Mouse (Mus musculus) adrenal gland, postnatal 25 days (tissue): ENCODE data around the gene Myh7. TPM values are rescaled to one million over a fixed set of nuclear protein-coding genes. Genes with fewer than 3 reads are reported as not detected.
"Not testable (repeated sequence)": the region's sequence is repeated elsewhere in the genome, so short reads cannot be mapped to it uniquely, and the experiment has no call there.

Source experiments
- DNase-seq: peaks from one replicate; pipeline ENCODE4 v3.0.0; 2021; ENCODE audit warnings: mixed read lengths
- total RNA-seq: library from RNA; stranded (reverse); gene quantifications from 2 replicates; pipeline ENCODE4 v1.2.3, GENCODE M21; 2021

The Myh7 gene
- total RNA-seq, 1 experiment from 2014 or later, result not detected

DNA sequence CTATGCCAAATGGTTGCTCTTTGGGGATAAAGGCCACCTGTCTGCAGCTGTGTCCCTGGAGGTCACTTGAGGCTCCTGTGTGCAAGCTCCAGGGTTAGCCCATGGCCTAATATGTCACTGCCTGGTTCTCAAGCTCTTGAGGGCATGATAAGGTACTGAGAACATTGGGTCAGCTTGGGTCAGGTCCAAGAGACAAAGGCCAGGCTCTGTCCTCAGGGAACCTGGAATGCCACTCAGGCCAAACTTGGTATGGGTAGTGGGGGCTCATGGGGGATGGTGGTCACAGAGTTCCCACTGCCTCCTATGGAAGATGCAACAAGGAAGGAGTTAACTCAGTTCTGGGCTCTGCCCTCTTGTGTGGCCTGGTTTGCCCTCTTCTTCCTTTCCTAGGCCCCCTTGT is 26.1 kb downstream of the Myh7 start:
- no peak for DNase-seq

DNA sequence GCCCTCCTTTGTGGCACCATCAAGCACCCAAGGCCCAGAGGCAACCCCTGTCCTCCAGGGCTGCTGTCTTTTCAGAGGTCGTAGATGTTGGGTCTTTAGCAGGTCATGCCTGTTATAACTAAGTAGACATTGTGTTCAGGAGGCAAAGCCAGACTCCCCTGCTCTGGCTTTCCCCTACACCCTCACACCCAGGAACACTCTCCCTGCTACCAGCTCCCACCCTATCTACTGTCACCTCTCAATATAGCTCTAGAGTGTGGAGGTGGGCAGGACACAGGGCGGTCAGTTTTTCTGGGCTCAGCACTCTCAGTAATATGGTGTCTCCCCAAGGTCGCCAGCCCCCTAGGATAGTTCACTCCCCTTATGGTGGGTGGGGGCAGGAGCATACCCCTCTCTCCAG is 26.6 kb downstream of the Myh7 start:
- no peak for DNase-seq

DNA sequence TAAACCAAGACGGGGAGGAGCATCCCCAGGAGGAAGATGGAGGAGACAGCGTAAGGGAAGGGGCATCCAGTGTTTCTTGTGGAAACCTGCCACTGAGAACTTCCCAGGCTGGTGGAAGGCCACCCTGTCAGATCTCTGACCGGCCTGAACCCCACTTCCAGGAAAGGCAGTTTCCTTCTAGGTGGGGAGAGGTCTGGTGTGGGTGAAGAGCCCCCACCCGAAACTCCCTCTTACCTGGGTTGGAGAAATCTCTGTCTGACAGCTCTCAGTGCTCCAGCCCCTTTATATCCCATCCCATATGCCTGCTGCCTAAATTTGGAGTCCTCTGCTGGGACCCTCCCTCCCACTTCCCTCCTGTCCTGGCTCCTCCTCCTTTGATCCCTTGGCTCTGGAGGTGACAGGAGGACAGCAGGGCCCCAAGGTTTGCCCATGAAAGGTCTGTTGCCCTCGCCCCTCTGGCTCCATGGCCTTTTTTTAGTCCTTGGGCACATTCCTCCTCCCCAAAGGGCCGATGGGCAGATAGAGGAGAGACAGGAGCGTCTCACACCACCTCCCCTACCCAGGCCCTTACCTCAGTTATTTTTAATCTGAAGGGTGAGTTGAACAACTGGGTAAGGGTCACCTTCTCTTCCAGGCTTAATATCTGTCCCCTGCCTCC is 28.0 kb downstream of the Myh7 start, which contains the start of gene Myh6:
TSS of gene Myh6 (minus strand) at position 608 of the 658 bp plus-strand sequence.
- DNase-seq, result no peak

DNA sequence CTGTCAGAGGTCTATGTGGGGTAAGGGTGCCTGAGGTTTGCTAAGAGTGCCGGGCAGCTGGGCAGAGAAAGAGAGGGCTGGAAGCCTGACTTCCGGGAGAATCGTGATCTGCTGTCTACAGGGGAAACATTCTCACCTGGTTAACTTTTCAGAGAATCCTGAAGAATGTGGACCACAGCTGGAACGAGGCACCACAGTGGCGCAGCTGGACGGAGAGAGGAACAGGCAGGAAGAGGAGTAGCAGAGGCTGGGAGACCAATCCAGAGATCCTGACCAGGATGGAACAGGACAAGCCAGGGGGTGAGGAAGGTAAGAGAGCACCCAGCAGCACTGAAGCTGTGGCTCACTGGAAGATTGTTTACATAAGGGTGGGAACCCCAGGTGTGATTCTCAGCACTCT is 28.8 kb downstream of the Myh7 start:
- DNase-seq, result no peak

DNA sequence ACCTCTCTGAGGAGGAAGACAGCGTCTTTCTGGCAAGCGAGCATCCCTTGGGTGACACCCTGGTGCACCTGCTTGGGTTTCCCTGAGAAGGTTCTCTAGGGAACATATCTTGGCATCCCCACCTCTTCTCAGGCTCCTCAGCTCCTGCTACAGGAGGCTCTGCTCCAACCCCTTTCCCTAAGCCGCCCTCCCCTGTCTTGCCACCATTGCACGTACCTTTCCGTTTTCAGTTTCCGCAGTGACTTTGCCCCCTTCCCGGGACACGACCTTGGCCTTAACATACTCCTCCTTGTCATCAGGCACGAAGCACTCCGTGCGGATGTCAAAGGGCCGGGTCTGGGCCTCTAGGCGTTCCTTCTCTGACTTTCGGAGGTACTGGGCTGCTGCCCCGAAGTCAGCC is 29.4 kb downstream of the Myh7 start:
- no peak for DNase-seq

DNA sequence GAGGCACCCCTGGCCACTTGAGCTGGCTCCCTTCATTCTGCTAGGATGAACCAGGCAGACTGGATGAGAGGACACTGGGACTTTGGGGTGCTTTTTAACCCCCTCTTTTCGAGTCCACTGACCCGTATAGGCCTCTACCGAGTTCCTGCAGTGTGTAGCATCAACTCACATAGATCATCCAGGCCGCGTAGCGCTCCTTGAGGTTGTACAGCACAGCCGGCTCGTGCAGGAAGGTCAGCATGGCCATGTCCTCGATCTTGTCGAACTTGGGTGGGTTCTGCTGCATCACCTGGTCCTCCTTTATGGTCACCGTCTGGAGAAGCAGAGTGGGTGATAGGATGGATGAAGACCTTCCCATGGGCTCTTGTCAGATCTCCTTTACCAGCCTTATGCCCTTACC is 30.7 kb downstream of the Myh7 start:
- no peak for DNase-seq

DNA sequence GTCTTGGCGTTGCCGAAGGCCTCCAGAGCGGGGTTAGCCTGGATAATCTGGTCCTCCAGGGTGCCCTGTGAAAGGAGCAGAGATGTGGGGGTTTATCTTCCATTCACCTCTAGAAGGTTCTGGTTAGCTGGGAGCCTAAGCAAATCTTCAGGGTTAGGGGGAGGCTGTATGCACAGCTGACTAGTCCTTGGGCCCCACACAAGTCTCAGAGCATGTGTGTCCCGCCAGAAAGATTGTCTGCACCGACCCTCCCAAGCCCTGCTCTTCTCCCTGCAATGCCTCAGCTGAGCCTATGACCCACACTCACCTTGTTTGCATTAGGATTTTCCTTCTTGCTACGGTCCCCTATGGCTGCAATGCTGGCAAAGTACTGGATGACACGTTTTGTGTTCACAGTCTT is 31.7 kb downstream of the Myh7 start:
- no peak for DNase-seq

DNA sequence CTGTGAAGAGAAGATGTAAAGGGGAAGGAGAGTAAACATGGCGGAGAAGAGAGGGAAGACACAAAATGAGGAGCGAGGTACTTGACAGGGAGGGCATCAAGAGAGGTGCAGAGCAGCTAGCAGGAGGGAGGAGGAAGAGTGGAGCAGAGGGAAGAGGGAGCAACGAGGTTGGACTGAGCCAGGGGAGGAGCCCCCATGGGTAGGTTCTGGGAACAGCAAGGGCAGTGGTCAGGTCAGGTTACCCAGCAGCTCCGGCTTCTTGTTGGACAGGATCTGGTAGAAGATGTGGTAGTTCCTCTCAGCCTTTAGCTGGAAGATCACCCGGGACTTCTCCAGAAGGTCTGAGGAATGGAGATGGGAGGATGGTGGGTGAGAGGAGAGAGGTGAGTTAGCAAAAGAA is 32.9 kb downstream of the Myh7 start:
- DNase-seq, result no peak

DNA sequence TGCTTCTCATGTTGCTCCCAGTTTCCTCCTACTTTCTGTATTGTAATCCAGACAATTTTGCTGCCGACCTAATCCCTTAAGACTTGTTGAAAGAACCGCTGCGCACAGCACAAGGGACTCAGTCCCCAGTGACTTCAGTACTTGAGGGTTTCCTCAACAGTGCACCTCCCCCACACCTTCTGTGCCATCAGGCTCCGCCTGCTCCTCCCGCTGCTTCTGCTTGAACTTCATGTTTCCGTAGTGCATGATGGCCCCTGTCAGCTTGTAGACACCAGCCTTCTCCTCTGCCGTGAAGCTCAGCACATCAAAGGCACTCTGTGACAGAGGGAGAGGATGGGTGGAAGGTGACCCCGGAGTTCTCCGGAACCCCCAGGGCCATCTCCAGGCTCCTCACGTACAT is 33.7 kb downstream of the Myh7 start:
- DNase-seq, result no peak

DNA sequence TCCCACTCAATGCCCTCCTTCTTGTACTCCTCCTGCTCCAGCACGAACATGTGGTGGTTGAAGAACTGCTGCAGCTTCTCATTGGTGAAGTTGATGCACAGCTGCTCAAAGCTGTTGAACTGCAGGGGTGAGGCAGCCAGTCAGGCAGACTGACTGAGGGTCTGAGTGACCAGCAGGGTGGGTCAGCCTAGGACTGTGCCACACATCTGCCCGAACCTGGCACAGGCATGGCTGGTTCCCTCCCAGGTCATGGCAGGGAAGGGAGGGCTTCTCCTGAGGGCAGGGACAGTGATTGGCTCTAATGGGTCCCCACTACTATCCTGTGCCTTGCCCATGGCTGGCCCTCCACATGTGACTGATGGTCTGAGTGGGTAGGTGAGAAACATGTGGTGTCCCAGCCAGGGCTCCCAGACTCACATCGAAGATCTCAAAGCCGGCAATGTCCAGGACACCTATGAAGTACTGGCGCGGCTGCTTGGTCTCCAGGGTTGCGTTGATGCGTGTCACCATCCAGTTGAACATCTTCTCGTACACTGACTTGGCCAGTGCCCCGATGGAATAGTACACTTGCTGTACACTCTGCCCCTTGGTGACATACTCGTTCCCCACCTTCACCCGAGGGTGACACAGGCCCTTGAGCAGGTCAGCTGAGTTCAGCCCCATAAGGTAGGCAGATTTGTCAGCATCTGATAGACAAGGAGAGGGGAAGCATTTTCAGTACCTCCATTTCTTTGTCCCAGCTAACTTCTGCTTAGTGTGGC is 34.4 kb downstream of the Myh7 start:
- DNase-seq, result not testable (repeated sequence)

DNA sequence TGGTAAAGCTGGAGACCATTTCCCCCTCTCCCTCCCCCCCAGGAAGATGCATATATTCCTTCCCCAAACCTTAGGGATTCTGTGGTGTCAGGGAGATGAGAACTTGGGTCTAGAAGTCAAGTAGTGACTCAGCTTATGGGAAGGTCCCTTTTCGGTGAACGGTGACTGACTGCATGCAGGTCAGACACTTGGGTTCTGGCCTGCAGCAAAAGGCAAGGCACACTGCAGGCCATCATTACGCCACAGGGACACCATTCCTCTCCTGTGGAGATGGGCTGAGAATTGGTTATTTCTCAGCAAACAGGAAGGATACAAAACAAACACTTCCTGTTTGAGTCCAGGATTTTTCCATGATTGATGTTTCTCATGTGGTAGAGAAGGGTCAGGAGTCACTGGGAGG is 35.2 kb downstream of the Myh7 start:
- DNase-seq, result no peak

DNA sequence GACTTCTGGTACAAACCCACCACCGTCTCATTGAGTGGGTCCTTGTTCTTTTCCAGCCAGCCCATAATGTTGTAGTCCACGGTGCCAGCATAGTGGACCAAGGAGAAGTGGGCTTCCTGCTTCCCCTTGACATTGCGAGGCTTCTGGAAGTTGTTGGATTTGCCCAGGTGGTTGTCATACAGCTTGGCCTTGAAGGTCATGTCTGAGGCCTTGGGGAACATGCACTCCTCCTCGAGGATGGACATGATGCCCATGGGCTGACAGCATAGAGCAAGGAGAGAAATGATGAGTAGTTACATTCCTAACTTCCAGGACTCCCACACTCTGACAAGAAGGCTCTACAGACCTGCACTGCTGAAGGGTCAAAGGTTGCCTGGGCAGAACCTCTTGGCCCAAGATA is 35.9 kb downstream of the Myh7 start:
- DNase-seq, result no peak

DNA sequence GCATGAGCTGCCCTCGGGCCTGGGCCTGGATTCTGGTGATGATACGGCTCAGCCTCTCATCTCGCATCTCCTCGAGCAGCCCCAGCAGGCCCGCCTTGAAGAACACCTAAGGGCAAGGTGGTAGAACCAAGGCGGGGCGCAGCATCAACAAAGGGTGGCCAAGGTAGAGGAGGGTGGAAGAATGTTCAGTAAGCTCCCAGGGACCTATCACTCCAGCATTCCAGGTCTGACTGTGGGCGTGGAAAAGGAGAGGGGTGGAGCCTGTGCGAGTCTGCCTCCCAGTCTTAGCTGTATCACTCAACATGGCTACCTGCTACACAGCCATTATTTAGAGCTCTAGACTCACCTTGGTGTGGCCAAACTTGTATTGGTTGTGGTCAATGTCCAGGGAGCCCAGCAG is 37.9 kb downstream of the Myh7 start:
- DNase-seq, result no peak

DNA sequence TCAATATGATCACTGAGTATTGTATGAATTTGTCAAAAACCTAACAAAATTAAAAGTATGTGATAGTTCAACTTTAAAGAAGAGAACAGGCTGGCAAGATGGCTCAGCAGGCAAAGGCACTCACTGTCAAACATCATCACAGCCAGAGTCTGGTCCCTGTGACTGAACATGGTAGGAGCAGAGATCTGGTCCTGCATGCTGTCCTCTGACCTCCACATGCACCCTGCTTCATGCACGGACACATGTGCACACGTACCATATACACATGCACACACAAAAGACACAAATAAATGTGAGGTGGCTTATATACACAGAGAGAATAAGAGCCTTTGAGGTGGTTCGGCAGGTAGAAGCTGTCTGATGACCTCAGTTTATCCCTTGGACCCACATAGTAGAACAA is 38.9 kb downstream of the Myh7 start:
- DNase-seq, result no peak

DNA sequence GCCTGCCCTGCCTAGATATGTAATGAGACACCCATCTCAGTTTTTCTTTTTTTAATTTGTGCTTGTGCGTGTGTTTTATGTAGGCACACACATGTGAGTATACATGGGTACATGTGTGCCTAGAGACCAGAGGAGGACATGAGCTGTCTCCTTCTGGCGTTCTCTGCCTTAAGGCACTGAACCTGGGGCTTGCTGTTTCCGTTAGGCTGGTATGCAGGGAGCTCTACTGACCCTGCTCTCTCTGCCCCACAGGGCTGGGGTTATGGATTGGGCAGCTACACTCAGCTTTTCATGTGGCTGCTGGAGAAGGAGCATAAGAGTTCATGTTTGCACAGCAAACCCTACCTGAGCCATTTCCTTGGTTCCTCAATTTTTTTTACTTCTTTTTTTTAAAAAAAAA is 40.0 kb downstream of the Myh7 start:
- no peak for DNase-seq

DNA sequence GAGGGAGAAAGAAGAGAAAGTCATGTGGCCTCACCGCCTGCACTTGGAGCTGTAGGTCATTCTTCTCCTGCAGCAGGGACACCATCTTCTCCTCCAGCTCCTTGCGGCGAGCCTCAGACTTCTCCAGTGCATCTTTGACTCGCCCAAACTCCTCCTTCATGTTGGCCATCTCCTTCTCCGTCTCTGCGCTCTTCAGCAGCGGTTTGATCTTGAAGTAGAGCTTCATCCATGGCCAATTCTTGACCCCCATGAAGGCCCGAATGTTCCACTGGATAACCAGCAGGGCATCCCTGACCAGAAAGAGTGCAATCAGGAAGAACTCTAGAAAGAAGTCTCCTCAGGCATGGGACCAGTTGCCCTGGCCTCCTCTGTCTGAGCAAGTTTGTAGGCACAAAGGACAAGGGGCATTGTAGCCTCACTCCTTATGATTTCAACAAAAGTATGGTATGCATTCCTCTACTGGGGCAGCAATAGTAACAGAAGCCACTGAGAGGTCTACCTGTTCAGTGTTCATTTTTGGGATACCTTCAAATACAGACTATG is 40.7 kb downstream of the Myh7 start:
- DNase-seq, result no peak

DNA sequence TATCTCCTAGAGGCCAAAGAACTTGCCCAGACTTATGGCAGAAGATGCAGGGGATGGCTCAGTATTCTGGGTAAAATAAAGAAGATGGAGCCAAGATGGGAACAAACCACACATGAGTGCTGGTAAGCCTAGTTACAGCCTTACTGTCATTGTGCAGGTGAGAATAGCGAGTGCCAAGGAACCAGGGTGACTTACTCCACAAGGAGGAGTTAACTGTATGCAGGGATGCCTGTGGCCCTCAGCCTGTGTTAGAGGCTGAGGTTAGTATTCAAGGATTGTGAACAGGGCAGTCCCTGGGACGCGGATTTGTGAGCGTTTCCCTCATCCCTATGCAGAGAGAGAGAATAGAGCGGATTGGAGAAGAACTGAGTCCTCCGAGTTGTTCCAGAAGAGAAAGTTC is 42.8 kb downstream of the Myh7 start:
- DNase-seq, result no peak

DNA sequence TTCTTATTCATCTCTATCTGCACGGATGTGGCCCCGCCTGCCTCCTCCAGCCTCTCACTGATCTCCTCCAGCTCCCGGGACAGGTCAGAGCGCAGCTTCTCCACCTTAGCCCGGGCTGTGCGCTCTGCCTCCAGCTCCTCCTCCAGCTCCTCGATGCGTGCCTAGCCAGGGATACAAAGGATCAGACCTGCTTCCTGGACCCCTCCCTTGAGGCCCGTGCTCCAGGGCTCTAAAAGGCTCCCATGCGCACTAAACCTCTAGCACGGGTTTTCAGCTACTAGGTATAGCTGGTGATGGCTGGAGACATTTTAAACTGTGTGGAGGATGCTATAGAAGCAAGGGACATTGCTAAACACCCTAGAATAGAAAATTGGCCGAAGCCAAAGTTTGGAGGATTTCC is 43.9 kb downstream of the Myh7 start:
- no peak for DNase-seq

DNA sequence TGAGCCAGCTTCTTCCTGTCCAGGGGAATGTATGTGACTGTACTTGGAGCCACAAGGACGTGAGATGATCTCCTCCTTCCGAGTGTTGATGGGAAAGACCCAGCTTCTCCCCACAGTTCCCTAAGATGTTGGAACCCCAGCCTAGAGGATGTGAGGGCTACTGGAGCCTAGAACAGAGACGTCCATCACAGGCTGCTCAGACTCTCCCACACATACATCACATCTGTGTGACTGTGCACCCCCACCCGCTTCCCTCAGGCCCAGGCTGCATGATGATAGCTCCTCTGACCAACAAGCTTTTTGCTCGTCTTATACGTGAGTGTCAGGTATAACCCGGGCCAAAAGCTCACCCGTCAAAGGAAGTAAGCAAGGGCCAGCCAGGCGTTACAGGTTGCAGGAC is 45.6 kb downstream of the Myh7 start:
- no peak for DNase-seq

DNA sequence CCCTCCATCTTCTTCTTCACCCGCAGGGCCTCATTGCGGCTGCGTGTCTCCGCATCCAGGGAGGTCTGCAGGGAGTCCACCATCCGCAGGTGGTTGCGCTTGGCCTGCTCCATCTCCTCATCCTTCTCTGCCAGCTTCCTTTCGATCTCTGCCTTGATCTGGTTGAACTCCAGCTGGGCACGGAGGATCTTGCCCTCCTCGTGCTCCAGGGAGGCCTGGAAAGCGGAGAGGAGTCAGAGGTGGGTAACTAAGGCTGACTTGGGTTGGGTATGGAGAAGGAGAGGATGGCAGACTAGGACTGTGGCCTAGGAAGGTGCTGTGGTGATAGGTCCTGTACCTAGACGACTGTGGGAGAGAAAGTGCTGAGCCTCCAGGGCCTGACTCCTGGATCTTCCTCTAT is 47.4 kb downstream of the Myh7 start:
- not testable (repeated sequence) for DNase-seq

DNA sequence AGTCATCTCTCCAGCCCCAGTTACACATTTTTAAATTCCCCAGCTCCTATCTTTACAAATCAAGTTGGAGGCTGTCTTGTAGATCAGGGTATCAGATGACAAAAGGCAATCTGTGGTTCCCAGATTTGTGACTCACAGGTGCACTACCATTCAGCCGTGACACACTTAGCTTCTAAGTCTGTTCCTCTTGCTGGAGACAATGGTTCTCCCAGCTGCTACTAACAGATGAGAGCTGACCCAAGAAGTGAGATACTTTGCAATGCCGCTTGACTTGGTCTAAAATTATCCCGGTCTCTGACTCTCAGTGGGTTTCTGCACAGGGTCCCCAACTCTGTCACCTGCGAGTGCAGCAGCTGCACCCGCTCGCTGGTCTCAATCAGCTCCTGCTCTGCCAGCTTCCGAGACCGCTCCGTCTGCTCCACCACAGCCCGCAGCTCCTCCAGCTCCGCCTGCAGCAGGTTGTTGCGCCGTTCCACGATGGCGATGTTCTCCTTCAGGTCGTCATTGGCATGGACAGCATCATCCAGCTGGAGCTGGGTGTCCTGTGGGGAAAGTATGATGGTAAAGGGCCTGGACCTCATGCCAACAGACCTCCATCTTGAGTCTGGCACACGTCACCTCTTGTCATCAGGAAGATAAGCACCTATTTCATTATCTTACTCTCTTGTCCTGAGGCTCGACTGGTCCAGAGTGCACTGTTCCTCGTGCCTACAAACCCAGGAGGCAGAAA is 48.3 kb downstream of the Myh7 start:
- DNase-seq, result no peak

DNA sequence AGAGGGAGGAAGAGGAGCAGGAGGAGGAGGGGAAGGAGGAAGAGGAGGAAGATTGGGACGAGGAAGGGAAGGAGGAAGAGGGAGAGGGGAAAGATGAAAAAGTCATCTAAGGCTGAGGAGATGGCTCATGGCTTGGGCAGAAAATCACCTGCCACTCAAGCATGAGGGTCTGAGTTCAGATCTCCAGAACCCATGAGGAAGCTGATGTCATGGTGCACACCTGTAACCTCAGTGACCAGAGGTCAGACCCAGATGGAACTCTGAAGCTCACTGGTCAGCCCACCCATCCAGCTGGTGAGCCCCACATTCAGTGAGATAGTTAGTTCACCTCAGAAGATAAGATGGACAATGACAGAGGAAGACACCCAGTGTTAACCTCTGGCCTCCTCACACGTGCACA is 49.5 kb downstream of the Myh7 start:
- no peak for DNase-seq

DNA sequence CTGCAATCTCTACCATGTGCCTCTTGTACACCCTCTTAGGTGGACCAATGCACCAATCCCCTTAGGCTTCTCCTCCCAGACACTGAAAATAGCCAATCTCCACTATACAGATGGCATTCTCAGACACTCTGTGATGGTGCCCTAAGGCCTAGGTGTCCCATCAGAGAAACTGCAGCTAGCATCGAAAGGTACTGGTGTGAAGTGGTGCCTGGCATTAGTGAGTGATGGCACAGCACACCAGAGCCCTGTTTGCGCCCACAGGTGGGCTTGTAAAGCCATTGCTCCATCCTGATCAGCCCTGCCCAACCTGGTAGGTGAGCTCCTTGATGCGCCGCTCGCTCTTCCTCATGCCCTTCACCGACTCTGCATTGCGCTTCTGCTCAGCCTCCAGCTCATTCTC is 50.5 kb downstream of the Myh7 start:
- no peak for DNase-seq
